Mouse (Mus musculus) heart, postnatal 14 days (tissue): ENCODE results near the gene Ccr2. TPM values are rescaled to one million over a fixed set of nuclear protein-coding genes. Genes with fewer than 3 reads are reported as not detected.
"Not testable (repeated sequence)": the region's sequence is repeated elsewhere in the genome, so short reads cannot be mapped to it uniquely, and the experiment has no call there.

Experiments used
- DNase-seq, 2 experiments: peaks; one replicate each; pipeline ENCODE4 v3.0.0; 2021 to 2022
- intact Hi-C: fragments of 180-260 bp; cut with DNase I; formaldehyde crosslinking; loops from one replicate; pipeline ENCODE4 v1.15.1; 2025
- long read RNA-seq, 2 experiments: library from polyadenylated mRNA; stranded (forward); transcript quantifications; one replicate each; pipeline ENCODE4 v2.0.0; 2021
- total RNA-seq, 2 experiments: library from RNA; stranded (reverse); gene quantifications; 2 replicates each; pipeline ENCODE4 v1.2.3; 2021

Gene Ccr2
- under 1 TPM; 0.85 to 0.93 TPM for total RNA-seq
- long read RNA-seq, experiment 1, full-length matches to known transcripts = 1 of 1 reads
- long read RNA-seq, experiment 1, partial matches to known transcripts = 0 of 1 reads
- long read RNA-seq, experiment 1, other reads (novel, unspliced or antisense) = 0 of 1 reads
- long read RNA-seq, experiment 2 = 0 reads

DNA sequence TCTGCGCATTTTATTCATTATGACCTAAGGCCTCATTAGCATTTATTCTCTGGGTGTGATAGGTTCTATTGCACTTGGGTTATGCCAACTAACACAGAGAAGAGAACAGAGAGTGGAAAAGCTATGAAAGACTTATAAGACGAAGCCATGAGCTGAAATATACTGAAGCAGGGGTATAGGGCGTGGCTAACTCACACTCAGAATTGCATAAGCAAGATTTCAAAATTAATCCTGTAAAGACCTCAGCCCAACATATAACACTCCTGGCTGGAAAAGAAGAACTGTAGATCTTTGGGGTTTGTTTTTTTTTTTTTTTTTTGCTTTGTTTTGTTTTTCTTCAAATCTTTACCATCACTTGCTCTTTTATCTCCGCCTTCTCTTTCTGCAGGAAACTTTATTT lies at the start of gene Ccr2:
Gene Ccr2, plus strand, starts transcription at position 228 of the 400 bp plus-strand sequence.
- DNase-seq = no peak
- intact Hi-C loops = no loop called here

DNA sequence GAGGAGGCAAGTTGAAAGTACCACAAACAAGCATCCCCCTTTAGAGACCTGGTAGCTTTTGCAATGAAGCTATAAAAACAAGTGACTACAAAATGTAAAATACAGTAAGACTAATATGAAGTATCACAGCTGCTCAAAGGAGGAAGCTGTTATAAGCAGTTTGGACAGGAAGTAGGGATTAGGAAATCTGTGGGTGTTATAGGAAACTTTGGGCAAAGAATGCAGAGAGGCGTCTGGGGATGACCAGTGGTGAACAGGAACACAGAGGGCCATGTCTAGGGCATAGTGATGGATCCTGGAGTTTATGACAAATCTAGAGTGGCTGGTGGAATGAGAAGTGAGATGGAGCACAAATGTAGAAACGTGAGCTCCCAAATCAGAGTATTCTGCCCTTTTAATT lies 48.2 kb upstream of the Ccr2 start:
- intact Hi-C loops = no loop called here
- DNase-seq = no peak

DNA sequence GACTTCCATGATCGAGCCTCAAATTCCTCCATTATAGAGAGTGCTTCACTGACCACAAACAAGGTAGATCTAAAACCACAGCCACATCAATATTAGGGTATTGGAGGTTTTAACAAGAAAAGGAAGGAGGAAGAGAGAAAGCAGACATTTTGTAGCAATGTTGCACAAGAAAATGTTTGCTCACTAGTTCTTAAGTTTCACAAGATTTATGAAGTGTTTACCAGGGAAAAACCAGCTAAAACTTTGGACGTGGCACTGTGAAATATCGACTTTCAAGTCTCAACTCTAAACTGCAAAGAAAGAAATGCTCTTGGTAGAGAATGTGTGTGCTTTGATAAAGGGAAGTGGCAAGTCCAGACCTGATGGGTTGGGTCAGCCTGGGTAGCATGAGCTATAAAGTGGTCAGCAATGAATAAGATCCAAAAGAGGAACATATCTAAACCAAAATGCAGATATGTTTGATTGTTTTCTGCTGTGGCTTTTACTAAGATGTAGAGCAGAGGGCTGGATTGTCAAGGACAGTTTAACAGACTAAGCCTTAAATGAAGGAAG lies 45.5 kb upstream of the Ccr2 start:
- no peak for DNase-seq
- intact Hi-C loops = no loop called here

DNA sequence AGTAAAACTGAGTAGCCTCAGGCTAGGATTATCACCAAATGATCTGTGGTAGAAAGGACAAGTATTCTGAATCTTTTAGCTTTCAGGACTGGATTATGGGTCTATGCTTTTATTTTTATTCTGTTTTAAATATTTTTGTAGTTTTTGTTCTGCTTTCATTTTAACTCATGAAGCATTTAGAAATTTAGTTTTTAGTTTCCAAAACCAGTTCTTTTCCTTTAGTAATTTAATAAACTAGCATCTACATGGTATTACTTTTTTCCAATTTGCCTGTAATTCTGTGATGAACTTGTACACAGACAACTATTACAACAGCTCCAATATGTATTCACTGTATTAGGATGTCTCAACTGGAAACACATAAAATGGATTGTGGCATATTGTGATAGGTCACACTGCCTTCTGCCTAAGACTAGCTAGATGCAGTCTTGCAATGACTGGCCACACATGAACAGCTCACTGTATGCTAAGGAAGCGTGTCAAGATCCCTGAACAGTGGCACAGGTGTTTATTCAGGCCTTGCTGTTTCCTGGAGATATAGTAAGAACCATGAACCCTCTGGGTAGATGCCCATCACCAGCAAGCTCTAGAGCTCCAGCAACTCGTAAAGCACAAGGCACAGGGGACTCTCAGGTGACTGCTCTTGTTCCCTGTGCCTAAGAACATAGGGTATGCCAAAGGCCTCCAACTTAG lies 41.9 kb upstream of the Ccr2 start:
- intact Hi-C loops = no loop called here
- DNase-seq = no peak

DNA sequence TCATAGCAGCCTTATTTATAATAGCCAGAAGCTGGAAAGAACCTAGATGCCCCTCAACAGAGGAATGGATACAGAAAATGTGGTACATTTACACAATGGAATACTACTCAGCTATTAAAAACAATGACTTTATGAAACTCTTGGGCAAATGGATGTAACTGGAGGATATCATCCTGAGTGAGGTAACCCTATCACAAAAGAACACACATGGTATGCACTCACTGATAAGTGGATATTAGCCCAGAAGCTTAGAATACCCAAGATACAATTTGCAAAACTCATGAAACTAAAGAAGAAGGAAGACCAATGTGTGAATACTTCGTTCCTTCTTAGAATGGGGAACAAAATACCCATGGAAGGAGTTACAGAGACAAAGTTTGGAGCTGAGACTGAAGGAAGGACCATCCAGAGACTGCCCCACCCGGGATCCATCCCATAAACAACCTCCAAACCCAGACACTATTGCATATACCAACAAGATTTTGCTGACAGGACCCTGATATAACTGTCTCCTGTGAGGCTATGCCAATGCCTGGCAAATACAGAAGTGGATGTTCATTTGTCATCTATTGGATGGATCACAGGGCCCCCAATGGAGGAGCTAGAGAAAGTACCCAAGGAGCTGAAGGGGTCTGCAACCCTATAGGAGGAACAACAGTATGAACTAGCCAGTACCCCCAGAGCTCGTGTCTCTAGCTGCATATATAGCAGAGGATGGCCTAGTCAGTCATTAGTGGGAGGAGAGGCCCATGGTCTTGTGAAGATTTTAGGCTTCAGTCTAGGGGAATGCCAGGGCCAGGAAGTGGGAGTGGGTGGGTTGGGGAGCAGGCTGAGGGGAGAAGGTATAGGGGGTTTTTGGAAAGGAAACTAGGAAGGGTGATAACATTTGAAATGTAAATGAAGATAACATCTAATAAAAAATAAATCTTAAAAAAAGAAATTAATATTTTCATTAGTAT lies 40.0 kb upstream of the Ccr2 start:
- intact Hi-C loops, DNase-seq: not testable (repeated sequence)

DNA sequence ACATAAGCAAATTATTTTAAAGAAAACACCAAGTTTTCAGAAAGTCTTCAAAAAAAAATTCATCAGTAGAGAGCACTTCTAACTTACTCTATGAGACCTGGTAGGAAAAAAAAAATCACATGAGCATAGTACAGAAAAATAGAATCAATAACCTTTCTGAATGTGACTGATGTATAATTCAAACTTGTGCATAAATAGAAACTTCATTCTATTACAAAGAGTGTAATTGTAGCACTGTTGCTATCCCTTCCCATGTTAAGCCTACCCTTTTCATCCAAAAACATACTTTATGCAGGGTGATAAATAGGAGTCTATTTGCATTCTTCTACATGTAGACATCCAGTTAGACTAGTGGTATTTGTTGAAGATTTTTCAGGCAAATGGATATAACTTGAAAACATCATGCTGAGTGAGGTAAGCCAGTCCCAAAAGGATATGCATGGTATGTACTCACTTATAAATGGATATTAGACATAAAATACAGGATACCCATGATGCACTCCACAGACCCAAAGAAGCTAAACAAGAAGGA lies 35.1 kb upstream of the Ccr2 start:
- DNase-seq = no peak
- intact Hi-C loops = no loop called here

DNA sequence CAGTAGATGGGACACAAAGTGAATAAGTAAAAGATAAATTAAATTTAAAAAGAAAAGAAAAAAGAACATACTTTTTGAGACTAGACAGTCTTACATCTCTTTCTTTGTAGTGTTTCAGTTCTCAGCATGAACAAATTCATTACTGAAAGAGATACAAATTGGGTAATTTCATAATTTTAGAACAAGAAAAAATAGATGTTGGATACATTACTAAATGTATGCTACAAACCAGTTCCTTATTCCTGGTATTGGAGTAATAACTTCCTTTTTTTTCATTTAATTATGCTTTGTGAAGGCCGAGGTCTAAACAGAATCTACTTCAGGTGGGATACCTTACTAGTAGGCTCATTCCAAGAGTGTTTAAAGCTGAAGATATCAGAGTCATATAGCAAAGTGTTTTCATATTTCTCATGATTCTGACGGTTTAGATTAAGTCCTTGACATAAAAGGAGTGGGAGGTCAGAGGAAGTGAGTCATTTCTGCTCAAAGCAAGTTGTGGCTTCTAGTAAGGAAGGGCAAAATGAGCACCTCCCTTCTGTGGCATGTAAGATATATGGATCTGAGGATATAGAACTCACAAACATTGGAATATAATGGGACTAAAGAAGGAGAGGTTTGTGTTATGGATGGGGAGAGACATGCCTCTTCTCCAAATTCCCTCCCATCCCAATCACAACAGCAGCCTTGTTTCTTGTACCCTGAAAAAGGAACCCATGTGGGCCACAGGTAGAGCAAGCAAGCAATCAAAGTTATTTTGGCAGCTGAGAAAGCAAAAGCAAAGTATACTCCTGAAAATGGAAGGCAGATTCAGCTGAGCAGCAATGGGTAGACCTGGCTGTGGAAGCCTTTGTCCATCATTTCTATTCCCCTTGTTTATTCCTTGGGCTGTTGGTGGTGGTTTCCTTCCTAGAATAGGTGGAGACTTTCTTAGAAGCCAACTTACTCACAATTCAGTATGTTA lies 33.4 kb upstream of the Ccr2 start:
- intact Hi-C loops = no loop called here
- DNase-seq = no peak

DNA sequence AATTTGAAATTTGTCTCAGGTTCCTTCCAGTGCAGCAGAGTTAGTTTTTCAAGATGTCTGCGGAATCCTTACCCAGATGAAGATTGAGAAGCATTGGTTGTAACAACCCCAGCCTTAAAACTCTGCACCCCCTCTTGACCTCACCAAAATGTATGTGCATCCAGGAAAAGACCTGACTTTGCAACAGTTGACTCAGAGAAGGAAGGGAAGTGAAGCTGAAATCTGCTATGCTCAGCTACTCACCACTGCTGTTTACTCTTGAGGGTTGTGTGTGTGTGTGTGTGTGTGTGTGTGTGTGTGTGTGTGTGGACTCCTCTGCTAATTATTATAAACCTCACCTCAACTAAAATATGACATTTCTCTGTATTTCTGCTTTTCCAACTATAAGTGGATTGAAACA lies 30.2 kb upstream of the Ccr2 start:
- DNase-seq = no peak
- intact Hi-C loops = no loop called here

DNA sequence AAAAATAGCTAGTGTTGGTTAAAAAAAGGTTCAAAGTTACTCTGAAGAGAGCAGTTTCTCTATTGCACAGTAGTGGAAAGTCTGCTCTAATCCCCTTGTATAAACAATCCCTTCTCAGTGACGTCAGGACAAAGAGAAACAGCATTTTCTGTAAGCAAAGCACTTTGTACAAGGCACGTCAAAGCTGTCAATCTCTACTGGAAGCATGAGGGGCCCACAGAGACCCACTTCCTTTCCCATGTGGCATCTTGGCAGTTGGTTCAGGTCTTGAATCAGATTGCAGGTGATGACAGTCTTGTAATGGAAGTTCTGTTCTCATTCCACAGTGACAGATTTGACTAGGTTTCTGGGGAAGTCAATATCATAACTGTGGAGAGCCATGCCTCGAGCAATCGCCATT lies 21.9 kb upstream of the Ccr2 start:
- intact Hi-C loops = no loop called here

DNA sequence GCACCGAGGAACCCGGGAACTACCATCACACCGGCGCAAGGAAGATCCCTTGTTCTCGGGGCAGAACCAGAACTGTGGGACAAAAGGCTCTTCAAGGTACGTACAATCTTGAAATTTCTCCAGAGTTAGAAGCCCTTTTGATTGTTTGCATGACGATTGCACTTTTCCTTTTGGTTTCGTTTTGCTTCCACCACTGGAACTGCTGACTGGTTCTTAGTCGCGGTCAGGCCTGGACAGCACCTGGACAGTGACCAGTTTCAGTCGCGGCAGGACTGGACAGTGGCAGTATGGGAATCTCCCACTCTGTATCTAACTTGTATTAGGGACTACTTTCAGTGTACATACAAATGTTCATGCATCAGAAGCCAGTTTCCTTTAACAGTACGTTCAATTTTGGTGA lies 21.3 kb upstream of the Ccr2 start:
- intact Hi-C loops, DNase-seq: not testable (repeated sequence)

More for the DNA sequence above, 21.9 kb upstream of the Ccr2 start:
- DNase-seq = no peak

DNA sequence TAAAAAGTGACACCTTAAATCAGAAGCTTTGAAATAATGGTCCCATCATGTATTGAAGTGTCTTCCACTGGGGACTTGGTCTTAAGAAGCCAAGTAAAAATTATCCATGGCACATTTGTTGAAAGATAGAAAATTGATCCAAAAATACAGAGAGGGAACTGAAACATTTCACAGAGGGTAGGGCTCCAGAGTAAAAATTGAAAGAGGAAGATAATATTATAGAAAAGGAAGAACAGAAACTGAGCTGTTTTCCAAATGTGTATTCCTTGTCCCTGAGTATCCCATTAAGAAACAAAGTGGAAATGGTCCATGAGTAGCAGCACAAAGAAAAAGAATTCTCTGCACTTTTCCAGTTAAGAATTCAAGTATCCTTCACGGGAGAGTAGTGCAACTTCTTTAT lies 11.3 kb upstream of the Ccr2 start:
- intact Hi-C loops = no loop called here
- DNase-seq = no peak

DNA sequence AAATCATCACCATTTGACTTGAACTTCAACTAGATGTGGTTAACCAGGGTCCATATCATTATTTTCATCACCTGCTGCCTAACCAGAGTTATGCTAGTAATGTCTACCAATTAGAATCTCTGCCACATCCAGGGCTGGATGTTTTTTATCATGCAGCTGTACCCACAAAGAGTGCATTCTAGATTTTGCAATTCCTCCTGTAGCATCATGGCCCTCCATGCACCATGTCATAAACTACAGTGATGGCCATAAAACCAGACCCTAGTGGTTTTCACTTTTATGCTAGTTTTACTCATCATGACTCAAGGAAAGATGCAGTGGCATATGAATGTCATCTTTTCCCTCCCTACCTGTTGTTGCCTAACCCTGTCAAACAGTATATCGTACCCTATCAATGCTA lies 2.6 kb upstream of the Ccr2 start:
- intact Hi-C loops = no loop called here
- DNase-seq = no peak

DNA sequence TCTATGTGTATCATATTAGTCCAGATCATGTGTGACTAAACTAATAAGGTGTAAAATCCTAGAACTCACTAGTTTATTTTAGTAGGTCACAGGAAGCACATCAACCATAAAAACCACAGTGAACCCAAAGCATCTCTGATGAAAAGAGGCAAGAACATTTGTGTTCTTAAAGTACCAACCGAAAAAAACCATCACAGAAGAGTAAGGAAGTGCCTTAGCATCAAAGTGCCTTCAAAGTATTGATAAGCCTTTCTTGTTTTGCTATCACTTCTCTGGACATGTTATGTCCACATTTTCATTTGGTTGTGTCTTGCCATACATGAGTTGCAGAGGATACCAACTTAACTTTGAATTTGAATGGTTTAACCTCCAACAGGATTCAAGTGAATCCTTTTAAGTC lies 1.4 kb upstream of the Ccr2 start:
- DNase-seq = no peak
- intact Hi-C loops = no loop called here

DNA sequence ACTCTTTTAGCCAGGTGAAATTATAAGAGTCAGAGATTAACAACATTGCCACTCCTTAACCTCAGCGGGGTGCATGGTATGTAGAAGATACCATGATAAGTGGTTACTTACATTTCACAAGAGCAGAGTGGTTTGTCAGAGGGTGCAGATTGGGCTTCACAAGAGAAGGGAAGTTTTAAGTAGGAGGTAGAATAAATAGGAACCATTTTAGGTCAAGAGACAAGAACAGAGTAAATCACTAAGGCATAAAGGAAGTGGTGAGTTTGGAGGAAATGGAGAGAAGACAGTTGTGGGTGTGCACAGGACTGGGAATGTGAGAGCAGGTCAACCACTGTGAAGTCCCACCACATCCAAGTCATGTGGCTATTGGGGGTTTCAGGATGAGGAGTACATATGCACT lies 1.4 kb downstream of the Ccr2 start:
- intact Hi-C loops = no loop called here
- no peak for DNase-seq

DNA sequence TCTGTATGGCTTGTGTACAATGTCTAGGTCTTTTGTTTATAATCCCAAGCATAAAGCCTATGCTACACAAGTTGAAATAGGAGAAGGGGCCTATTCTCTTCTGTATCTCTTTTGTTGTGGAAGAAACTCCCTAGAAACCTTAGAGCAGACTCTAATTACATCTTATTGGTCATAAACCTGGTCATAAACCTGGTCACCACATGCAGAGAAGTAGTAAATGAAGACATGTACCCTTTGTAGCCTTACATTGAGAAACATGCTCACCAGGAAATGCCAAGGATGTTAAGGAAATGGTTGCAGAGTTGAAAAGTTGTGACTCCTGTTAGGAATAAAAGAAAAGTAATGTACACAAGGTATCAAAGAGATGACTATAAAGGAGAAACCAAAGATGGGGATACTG lies 3.4 kb downstream of the Ccr2 start:
- DNase-seq = no peak
- intact Hi-C loops = no loop called here

DNA sequence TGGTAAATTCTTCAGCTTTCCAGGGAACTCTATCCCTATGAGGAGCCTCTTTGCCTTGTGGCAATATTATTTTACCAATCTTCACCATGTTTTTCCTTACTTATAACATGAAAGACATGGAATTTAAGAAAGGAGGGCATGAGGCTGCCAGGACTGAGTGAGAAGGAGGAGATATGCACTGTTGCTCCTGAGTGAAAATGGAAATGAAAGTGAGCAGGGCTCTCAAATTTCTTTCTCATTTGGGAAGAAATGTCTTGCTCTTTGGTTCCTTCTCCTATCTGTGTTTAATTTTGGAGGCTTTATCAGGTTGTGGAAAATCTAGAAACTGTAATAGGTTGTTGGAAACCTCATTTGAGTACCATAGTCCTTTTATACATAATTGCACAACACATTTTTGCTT lies 5.5 kb downstream of the Ccr2 start:
- no peak for DNase-seq
- intact Hi-C loops = no loop called here

DNA sequence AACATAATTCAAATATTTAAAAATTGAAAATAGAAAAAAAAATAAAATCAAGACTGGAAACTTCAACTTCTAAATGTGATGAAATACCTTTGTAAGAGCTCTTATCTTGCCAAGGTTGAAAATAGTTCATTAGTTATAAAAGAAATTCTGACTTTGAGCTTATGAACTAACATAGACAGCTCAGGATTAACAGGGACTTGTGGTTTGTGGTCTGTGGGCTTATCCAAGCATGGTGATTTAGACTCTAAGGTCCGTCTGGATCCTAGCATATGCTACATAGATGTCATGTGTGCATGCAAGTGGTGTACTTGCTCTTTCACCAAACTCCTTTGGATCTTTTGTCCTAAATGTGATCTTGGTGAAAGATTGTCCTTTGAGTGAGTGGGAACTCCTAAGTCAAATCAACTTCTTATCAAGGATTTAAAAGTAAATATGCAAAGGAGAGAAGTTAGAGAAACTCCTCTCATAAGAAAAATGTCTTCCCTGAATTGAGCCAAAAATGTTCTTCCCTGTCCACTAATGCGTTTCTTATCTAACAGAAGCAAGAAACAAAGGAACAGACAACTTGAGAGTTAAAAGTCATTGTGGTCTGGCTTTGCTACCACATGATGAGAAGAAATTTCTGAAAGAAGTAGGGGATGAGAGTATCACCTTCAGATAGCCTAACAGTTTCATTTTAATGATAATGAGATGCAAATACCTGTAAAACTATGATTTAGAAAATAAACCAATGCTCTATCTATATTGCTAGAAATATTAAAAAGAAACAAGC lies 6.8 kb downstream of the Ccr2 start:
- no peak for DNase-seq
- intact Hi-C loops = no loop called here

DNA sequence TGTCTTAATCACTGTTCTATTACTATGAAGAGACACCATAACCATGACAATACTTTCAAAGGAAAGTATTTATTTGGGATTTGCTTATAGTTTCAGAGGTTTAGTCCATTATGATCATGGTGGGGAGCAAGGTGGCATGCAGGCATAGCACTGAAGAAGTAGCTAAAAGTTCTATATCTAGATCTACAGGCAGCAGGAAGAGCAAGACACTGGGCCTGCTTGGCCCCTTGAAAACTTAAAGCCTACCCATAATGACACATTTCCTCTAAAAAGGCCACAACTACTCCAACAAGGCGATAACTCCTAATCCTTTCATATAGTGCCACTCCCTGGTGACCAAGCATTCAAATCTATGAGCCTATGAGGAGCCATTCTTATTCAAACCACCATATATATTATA lies 10.2 kb downstream of the Ccr2 start:
- DNase-seq = no peak
- intact Hi-C loops = no loop called here

DNA sequence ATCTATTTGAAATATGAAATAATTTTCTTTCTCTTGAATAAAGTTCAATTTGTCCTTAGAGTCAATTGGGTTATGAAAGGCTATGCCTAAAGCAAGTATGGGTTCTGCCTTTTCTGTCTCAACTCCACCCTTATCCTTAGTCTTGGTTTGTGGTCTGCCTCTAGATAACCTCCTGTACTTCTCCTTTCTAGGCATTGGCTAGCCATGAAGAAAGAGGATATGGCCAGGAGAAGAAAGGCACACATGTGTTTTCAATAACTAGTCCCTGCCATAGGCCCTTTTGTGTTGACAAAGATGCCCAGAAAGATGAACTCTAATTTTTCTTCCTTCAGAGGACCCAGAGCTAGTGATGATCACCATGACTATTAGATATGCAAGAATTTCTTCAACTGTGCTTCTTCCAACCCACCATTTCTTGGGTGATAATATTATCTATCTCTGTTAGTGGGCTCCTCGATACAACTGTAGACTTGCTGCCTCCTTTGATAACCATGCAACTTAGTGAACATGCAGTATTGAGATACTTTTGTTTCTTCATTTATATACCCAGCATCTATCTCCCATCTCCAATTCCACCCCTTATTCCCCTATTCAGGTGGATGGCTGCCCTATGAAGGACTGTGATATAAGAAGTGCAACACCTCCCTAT lies 11.0 kb downstream of the Ccr2 start:
- no peak for DNase-seq
- intact Hi-C loops = no loop called here
